Mouse (Mus musculus) spleen, adult 2 months (tissue): ENCODE results near the gene Mdp1. TPM values are rescaled to one million over a fixed set of nuclear protein-coding genes. Genes with fewer than 3 reads are reported as not detected.

Source experiments
- DNase-seq, 2 experiments: peaks; one replicate each; pipeline versions ENCODE4 v3.0.0 to v3.0.0-alpha.2; 2012 to 2021; ENCODE audit warnings: low spot score in 2 of 2, low read depth in 1 of 2
- H3K27ac ChIP-seq: fragments of 200-500 bp; 2 replicates; pipeline ENCODE4 v1.5.1; 2012; ENCODE audit warnings: low read length, inconsistent platforms; ENCODE audit not compliant: insufficient read depth
- H3K27me3 ChIP-seq: fragments of 200-500 bp; 2 replicates; pipeline ENCODE4 v1.6.1; 2012; ENCODE audit warnings: mild to moderate bottlenecking, moderate library complexity, low read length, inconsistent platforms; ENCODE audit not compliant: control insufficient read depth, insufficient read depth
- H3K36me3 ChIP-seq: fragments of 200-500 bp; 2 replicates; pipeline ENCODE4 v1.6.1; 2012; ENCODE audit warnings: mild to moderate bottlenecking, low read length, inconsistent platforms; ENCODE audit not compliant: control insufficient read depth, insufficient read depth
- H3K4me1 ChIP-seq: fragments of 200-500 bp; 2 replicates; pipeline ENCODE4 v1.6.1; 2011; ENCODE audit warnings: inconsistent platforms; ENCODE audit not compliant: control insufficient read depth, insufficient read depth, insufficient read length
- H3K4me3 ChIP-seq: fragments of 200-500 bp; 2 replicates; pipeline ENCODE4 v1.5.1; 2011; ENCODE audit warnings: mild to moderate bottlenecking, inconsistent platforms; ENCODE audit not compliant: insufficient read depth, insufficient read length; ENCODE audit errors: extremely low read depth
- CTCF ChIP-seq: fragments of 200-500 bp; IDR thresholded peaks from 2 replicates; pipeline ENCODE4 v1.5.1; 2011; ENCODE audit warnings: mild to moderate bottlenecking, inconsistent platforms; ENCODE audit not compliant: insufficient read depth, insufficient read length, insufficient replicate concordance; ENCODE audit errors: extremely low read depth
- POLR2A ChIP-seq: fragments of 200-500 bp; IDR thresholded peaks from 2 replicates; pipeline ENCODE4 v1.6.1; 2011; ENCODE audit warnings: low read depth, low read length, inconsistent platforms
- WGBS: fragments of 180-500 bp; shearing (Covaris S2); methylation state at CpG from one replicate; pipeline ENCODE4 v1.1.7; 2018; 5-methylcytosine and 5-hydroxymethylcytosine counted together
- polyA plus RNA-seq: library from polyadenylated mRNA; depleted of rRNA; stranded (reverse); fragments of >200 nt; gene quantifications from 2 replicates; pipeline ENCODE4 v1.2.3, GENCODE M21; 2012

Mdp1 gene
- polyA plus RNA-seq, 1 experiment, result 19.9 TPM

- H3K4me1 ChIP-seq, result peaks cover 7% of the 10 kb centered on the region; the same call in 1 of the 2 replicates
- H3K27ac ChIP-seq, result peak overlapping the region; percentile 97
- H3K4me3 ChIP-seq, result peak overlapping the region; percentile 86
- H3K27me3 ChIP-seq, result no peaks in the 10 kb centered on the region
- WGBS, result under 1% methylated on average over 12 of the region's 12 CpGs
- peaks cover 6% of the 10 kb centered on the region for H3K36me3 ChIP-seq
- no peak for TF ChIP-seq CTCF
- no peak for TF ChIP-seq POLR2A
- no peak for DNase-seq
These were observed 11.2 kb upstream of the Mdp1 start for GRCm38 (mm10) chr14:55671486-55671832.

GRCm38 (mm10) chr14:55660636-55661035, 328 bp upstream of the Mdp1 start:
- Histone ChIP-seq H3K4me1 (peaks cover 3% of the 10 kb centered on the region; the same call in 1 of the 2 replicates), H3K27ac (no peak overlapping the region), H3K27me3 (no peaks in the 10 kb centered on the region), H3K36me3 (peaks cover 14% of the 10 kb centered on the region), H3K4me3 (peak overlapping the region; percentile 70)
- DNase-seq, result no peak
- 68% methylated on average over 2 of the region's 2 CpGs for WGBS
- no peak for TF ChIP-seq CTCF
- no peak for TF ChIP-seq POLR2A

DNA sequence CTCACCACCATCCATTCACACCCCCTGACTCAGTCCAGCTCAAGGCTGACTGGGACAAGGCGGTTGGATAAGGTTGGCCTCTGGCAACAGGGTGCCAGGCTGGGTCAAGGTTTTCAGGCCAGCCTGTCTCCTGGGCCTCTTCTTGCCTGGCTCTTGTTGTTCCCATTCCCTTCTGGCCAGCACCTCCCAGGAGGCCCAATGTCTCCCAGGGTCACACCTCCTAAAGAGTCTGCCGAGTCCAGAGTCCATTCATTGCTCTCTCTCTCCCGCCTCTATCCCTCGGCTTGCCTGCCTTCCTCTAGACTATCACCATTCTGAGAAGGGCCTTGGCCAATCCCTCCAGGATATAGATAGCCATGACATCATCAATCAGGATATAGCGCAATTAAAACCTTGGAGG, 2.3 kb downstream of the Mdp1 start:
- 87% methylated on average over 5 of the region's 5 CpGs for WGBS

GRCm38 (mm10) chr14:55656935-55657334, 3.4 kb downstream of the Mdp1 start:
- no peaks in the 10 kb centered on the region for H3K27me3 ChIP-seq
- no peak for DNase-seq
- peaks cover 3% of the 10 kb centered on the region; the same call in 1 of the 2 replicates for H3K4me1 ChIP-seq
- peaks cover 7% of the 10 kb centered on the region; the same call in 1 of the 2 replicates for H3K36me3 ChIP-seq
- H3K4me3 ChIP-seq, result no peak overlapping the region
- 85% methylated on average over 3 of the region's 3 CpGs for WGBS
- TF ChIP-seq CTCF, result no peak
- TF ChIP-seq POLR2A, result no peak
- no peak overlapping the region for H3K27ac ChIP-seq

More for the DNA sequence above, 2.3 kb downstream of the Mdp1 start:
- Histone ChIP-seq H3K4me1 (peaks cover 3% of the 10 kb centered on the region; the same call in 1 of the 2 replicates), H3K27ac (no peak overlapping the region), H3K4me3 (no peak overlapping the region), H3K36me3 (peaks cover 11% of the 10 kb centered on the region), H3K27me3 (no peaks in the 10 kb centered on the region)
- DNase-seq, result no peak
- TF ChIP-seq CTCF (no peak), POLR2A (no peak)

DNA sequence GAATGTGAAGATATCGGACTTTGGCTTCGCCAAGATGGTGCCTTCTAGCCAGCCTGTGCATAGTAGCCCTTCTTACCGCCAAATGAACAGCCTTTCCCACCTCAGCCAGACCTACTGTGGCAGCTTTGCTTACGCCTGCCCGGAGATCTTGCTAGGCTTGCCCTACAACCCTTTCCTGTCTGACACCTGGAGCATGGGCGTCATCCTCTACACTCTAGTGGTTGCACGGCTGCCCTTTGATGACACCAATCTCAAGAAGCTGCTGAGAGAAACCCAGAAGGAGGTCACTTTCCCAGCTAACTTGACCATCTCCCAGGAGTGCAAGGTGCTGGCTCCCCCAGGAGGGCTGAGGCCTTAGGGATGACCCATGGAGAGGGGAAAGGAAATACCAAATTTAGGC, 8.8 kb downstream of the Mdp1 start:
- DNase-seq, result no peak
- TF ChIP-seq POLR2A, result no peak
- TF ChIP-seq CTCF, result no peak
- WGBS, result 81% methylated on average over 7 of the region's 7 CpGs
- Histone ChIP-seq H3K4me3 (no peak overlapping the region), H3K4me1 (no peaks in the 10 kb centered on the region), H3K36me3 (no peaks in the 10 kb centered on the region), H3K27ac (no peak overlapping the region), H3K27me3 (no peaks in the 10 kb centered on the region)

DNA sequence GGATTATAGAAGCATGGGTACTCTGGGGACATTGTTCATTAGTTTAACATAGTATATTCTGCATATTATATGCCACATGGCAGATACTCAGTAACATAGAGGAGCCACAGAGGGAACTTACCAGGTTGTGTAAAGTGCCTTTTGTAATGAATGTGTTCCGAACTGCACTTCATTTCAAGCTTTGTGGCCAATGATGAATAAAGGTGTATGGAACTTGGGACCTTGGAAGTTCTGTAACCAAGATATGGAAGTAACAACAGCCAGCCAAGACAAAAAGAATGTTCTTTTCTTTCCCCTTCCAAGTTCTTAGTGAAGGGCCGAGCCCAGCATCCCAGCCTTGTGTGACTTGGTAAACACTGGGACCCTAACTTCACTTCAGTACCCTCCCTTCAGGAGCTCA, 10.4 kb downstream of the Mdp1 start, which contains the start of gene Tssk4:
Gene Tssk4, plus strand, starts transcription at position 301 of the 400 bp plus-strand sequence.
- WGBS, result 90% methylated on average over 2 of the region's 2 CpGs
- Histone ChIP-seq H3K4me1 (peaks cover 3% of the 10 kb centered on the region; the same call in 1 of the 2 replicates), H3K4me3 (no peak within 1 kb of the TSS), H3K27ac (no peak within 1 kb of the TSS), H3K27me3 (no peaks in the 10 kb centered on the region), H3K36me3 (no peaks in the 10 kb centered on the region)
- no peak for DNase-seq
- TF ChIP-seq POLR2A (no peak), CTCF (no peak)

- Histone ChIP-seq H3K36me3 (peaks cover 6% of the 10 kb centered on the region; the same call in 1 of the 2 replicates), H3K4me3 (peak overlapping the region; percentile 56), H3K4me1 (peaks cover 11% of the 10 kb centered on the region; the same call in 1 of the 2 replicates), H3K27ac (peak overlapping the region; percentile 74), H3K27me3 (no peaks in the 10 kb centered on the region)
- TF ChIP-seq POLR2A, result no peak
- no peak for TF ChIP-seq CTCF
- 3% methylated on average over 17 of the region's 17 CpGs for WGBS
- no peak for DNase-seq
These were observed 15.9 kb downstream of the Mdp1 start for GRCm38 (mm10) chr14:55644261-55644888.
